In the genomic region with DNA sequence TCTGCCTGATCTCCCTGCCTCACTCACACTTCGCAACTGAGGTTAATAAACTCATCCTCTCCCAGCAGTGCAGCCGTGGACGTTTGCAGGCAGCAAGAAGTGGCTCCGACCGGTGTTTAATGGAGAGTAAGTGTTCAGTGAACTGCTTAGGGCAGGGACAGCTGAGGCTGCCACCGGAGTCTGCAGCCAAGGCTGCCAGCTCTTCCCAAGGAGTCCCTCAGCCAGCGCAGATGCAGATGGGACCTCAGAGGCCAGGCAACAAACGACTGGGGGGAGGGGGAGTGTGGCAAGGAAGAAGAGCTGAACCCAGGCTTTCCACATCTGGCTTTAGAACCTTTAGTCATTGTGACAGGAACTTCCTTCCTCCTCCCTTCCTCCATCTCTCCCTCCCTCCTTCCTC, we compare ENCODE assay signal across 21 mouse cellular contexts. TPM values are rescaled to one million over a fixed set of nuclear protein-coding genes. Genes with fewer than 3 reads are reported as not detected.
DNase-seq lines count a peak whose midpoint lies in the region; ATAC-seq and TF ChIP-seq lines count a peak whose summit lies in the region.
"Had no signal": no experiment of that assay in that cellular context is flagged by ENCODE, and none has a peak within 500 bp of the region (broad histone marks: within the 10 kb centered on the region; RNA-seq: fewer than 3 reads in every experiment).

No protein-coding gene starts in this region.

- H3K9me3 ChIP-seq in heart, embryonic 11.5 days (replicated peaks; ENCODE audit: control insufficient read depth, low read length): no peaks in the 10 kb centered on the region; the same call in 1 of the 2 replicates
- no peaks in the 10 kb centered on the region for H3K9me3 ChIP-seq in lung, postnatal 0 days (ENCODE audit: low read length)
- peaks cover 9% of the 10 kb centered on the region for H3K9me3 ChIP-seq in embryonic facial prominence, embryonic 10.5 days
- H3K9me3 ChIP-seq in limb, embryonic 13.5 days: peaks cover 9% of the 10 kb centered on the region
- H3K9me3 ChIP-seq: embryonic facial prominence, embryonic 15.5 days had no signal

- H3K36me3 ChIP-seq in heart, embryonic 11.5 days (ENCODE audit: control insufficient read depth, insufficient read depth, low read length): no peaks in the 10 kb centered on the region
- no peaks in the 10 kb centered on the region for H3K36me3 ChIP-seq in lung, postnatal 0 days (ENCODE audit: insufficient read depth, low read length)
- H3K36me3 ChIP-seq in embryonic facial prominence, embryonic 10.5 days (replicated peaks): no peaks in the 10 kb centered on the region
- H3K36me3 ChIP-seq in limb, embryonic 13.5 days: no peaks in the 10 kb centered on the region
- H3K36me3 ChIP-seq: embryonic facial prominence, embryonic 15.5 days; heart, embryonic 12.5 days had no signal

- H3K27ac ChIP-seq in heart, embryonic 11.5 days (ENCODE audit: low read depth, low read length): no peak overlapping the region
- H3K27ac ChIP-seq in lung, postnatal 0 days (ENCODE audit: low read length): no peak overlapping the region
- H3K27ac ChIP-seq in embryonic facial prominence, embryonic 10.5 days (replicated peaks): 0 out of 2 replicates have a peak overlapping the region, but pooled peaks have one; percentile 14
- H3K27ac ChIP-seq in limb, embryonic 13.5 days: no peak overlapping the region
- H3K27ac ChIP-seq: embryonic facial prominence, embryonic 15.5 days; layer of hippocampus, adult 2 months; liver, embryonic 14.5 days had no signal

- WGBS in heart, embryonic 11.5 days (ENCODE audit: insufficient replicate concordance): 24% methylated on average over 8 of the region's 8 CpGs
- 19% methylated on average over 8 of the region's 8 CpGs for WGBS in lung, postnatal 0 days
- 21% methylated on average over 8 of the region's 8 CpGs for WGBS in embryonic facial prominence, embryonic 10.5 days
- 11% methylated on average over 8 of the region's 8 CpGs for WGBS in limb, embryonic 13.5 days

- no peak for DNase-seq in heart, adult 9 months (ENCODE audit: low spot score in 2 of 2)
- no peak for DNase-seq in lung, postnatal 0 days (ENCODE audit: low spot score)
- DNase-seq in lung, postnatal 14 days: no peak
- DNase-seq in embryonic facial prominence, embryonic 10.5 days (ENCODE audit: low spot score): no peak
- DNase-seq in right cerebral cortex, adult 2 months (ENCODE audit: low spot score in 2 of 2): no peak
- DNase-seq: adrenal gland, adult 8-10 months; B cell, adult 2 months; cerebellum, postnatal 25 days; gastrocnemius, postnatal 14 days; kidney, postnatal 10 days; left cerebral cortex, postnatal 4 days; lung, postnatal 4 days; midbrain, embryonic 14.5 days; thymus, adult 18-20 months had no signal

- TF ChIP-seq CTCF in lung, postnatal 0 days (IDR thresholded peaks at IDR 0.05): no peak

- no peak for ATAC-seq in heart, embryonic 11.5 days (replicated peaks; ENCODE audit: insufficient number of reproducible peaks, low FRiP score, low TSS enrichment)
- no peak for ATAC-seq in lung, postnatal 0 days
- ATAC-seq in limb, embryonic 13.5 days (ENCODE audit: low FRiP score, low read depth): no peak
- ATAC-seq: intestine, postnatal 0 days had no signal

- H3K4me1 ChIP-seq in heart, embryonic 11.5 days (ENCODE audit: control insufficient read depth, insufficient read depth, low read length): no peaks in the 10 kb centered on the region
- no peaks in the 10 kb centered on the region for H3K4me1 ChIP-seq in lung, postnatal 0 days (ENCODE audit: insufficient read depth, low read depth, low read length)
- H3K4me1 ChIP-seq in embryonic facial prominence, embryonic 10.5 days: peaks cover 17% of the 10 kb centered on the region
- H3K4me1 ChIP-seq in limb, embryonic 13.5 days: peaks cover 13% of the 10 kb centered on the region

- H3K9ac ChIP-seq in heart, embryonic 11.5 days (ENCODE audit: low read depth, low read length): no peak overlapping the region
- 0 out of 2 replicates have a peak overlapping the region, but pooled peaks have one; percentile 12 for H3K9ac ChIP-seq in lung, postnatal 0 days (replicated peaks; ENCODE audit: low read depth)
- 0 out of 2 replicates have a peak overlapping the region, but pooled peaks have one; percentile 32 for H3K9ac ChIP-seq in limb, embryonic 13.5 days
- H3K9ac ChIP-seq: embryonic facial prominence, embryonic 15.5 days; heart, embryonic 12.5 days; liver, embryonic 14.5 days had no signal

- H3K4me2 ChIP-seq in heart, embryonic 11.5 days: peak overlapping the region; percentile 33; the same call in 1 of the 2 replicates
- H3K4me2 ChIP-seq in lung, postnatal 0 days (replicated peaks; ENCODE audit: low read depth, low read length): no peak overlapping the region
- 0 out of 2 replicates have a peak overlapping the region, but pooled peaks have one; percentile 9 for H3K4me2 ChIP-seq in limb, embryonic 13.5 days (replicated peaks)
- H3K4me2 ChIP-seq: embryonic facial prominence, embryonic 15.5 days; heart, embryonic 12.5 days had no signal

- H3K4me3 ChIP-seq in heart, embryonic 11.5 days (ENCODE audit: low read depth, low read length): no peak overlapping the region
- H3K4me3 ChIP-seq in lung, postnatal 0 days (ENCODE audit: low read depth, low read length): no peak overlapping the region
- H3K4me3 ChIP-seq in embryonic facial prominence, embryonic 10.5 days: no peak overlapping the region
- no peak overlapping the region for H3K4me3 ChIP-seq in limb, embryonic 13.5 days
- H3K4me3 ChIP-seq: embryonic facial prominence, embryonic 15.5 days; heart, embryonic 12.5 days; layer of hippocampus, adult 2 months had no signal

- no peaks in the 10 kb centered on the region for H3K27me3 ChIP-seq in heart, embryonic 11.5 days (ENCODE audit: control insufficient read depth, insufficient read depth, low read length)
- no peaks in the 10 kb centered on the region for H3K27me3 ChIP-seq in lung, postnatal 0 days (replicated peaks; ENCODE audit: insufficient read depth, low read length)
- peaks cover 9% of the 10 kb centered on the region; the same call in 1 of the 2 replicates for H3K27me3 ChIP-seq in embryonic facial prominence, embryonic 10.5 days (replicated peaks; ENCODE audit: low read depth, poor library complexity, severe bottlenecking)
- no peaks in the 10 kb centered on the region for H3K27me3 ChIP-seq in limb, embryonic 13.5 days
- H3K27me3 ChIP-seq: embryonic facial prominence, embryonic 15.5 days; heart, embryonic 12.5 days had no signal

- no peak for TF ChIP-seq EP300 in lung, postnatal 0 days (IDR thresholded peaks at IDR 0.05)

RNA-seq across cellular contexts. Expression of gene Adgrl1, which starts 47.6 kb away (rescaled TPM):
- polyA plus RNA-seq in heart, embryonic 11.5 days (2014; fragmentation: Nextera tagmentation; extraction: Ambion mirVana): 10.2 and 13.5 TPM in 2 replicates
- 11.4 and 14.3 TPM in 2 replicates for polyA plus RNA-seq in lung, postnatal 0 days (2015; fragmentation: Nextera tagmentation; extraction: Ambion mirVana)
- polyA plus RNA-seq in embryonic facial prominence, embryonic 10.5 days (2016; fragmentation: Nextera tagmentation; extraction: Ambion mirVana): 12.4 and 13.9 TPM in 2 replicates
- polyA plus RNA-seq in limb, embryonic 13.5 days (2015; fragmentation: Nextera tagmentation; extraction: Ambion mirVana): 28.1 and 29.3 TPM in 2 replicates
